Mouse (Mus musculus): ENCODE data around the gene C2cd5.

DNA sequence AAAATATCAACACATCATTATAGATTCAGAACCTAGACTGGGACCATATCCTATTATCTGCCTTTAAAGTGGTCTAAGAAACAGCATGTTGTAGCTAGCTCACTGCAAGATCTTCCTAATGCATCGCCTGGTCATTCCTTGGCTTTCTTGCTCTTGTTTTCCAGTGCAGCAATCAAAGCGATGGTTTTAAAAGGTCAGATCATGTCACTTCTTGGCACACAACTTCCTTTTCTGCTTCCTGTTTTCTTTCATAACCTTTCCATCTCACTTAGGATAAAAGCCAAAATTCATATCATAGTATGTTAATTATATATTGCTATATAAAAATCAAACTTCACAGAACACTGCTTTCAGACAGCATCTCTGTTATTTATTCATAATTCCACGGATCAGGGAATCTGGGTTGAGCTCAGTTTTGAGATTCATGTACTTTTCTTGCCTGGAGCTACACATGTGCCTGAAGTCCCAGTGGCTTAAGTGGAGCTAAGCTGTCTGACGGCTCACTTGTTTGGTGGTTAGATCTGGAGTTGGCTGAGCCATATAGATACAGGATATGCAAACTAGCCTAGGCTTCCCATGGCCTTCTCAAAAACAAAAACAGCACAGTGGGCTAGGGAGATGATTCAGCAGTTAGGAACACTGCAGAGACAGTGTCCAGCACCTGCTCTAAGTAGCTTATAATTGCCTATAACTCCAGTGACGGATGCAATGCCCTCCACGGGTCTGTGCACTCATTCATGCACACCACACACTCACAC lies 32.1 kb upstream of the C2cd5 start:
- TF ChIP-seq CTCF (IDR thresholded peaks at IDR 0.05; ENCODE audit: insufficient read depth, low read length): no peak
- no peak for TF ChIP-seq POLR2A (IDR thresholded peaks at IDR 0.05; ENCODE audit: borderline replicate concordance, extremely low read depth, low read depth, low read length)

All from lung, adult 2 months (tissue).